Mouse (Mus musculus): ENCODE data around the gene Palb2.

DNA sequence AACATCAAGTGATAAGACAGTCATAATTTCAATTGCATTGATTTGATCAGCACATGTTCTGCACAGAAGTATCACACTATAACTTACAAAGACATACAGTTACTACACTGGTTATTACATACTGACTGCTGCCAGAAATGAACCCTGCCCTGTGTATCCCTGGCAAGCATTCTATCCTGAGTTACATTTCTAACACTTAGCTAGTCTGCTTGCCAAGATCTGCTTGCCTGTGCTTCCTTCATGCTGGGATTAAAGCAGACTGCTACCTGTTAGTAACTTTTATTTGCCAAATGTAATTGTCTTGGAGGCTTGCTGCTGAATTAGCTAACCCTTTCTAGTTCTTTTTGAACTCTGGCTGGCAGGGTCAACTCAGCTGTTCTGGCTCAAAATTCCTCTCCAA, 8.2 kb upstream of the Palb2 start:
- no peak for TF ChIP-seq CTCF (IDR thresholded peaks at IDR 0.05; ENCODE audit: borderline replicate concordance, extremely low read depth, insufficient read depth, insufficient read length)
- no peak for TF ChIP-seq POLR2A (IDR thresholded peaks at IDR 0.05; ENCODE audit: borderline replicate concordance, extremely low read depth, insufficient read depth, insufficient read length, poor library complexity, severe bottlenecking)

All from brain, embryonic 14.5 days (tissue).